Mouse (Mus musculus) layer of hippocampus, adult 9-10 months (tissue): ENCODE results near the gene Vmn1r236.

Experiments used
- DNase-seq: peaks from one replicate; pipeline ENCODE4 v3.0.0; 2022; ENCODE audit warnings: low spot score

Vmn1r236 gene

GRCm38 (mm10) chr17:21282642-21283041, at the start of gene Vmn1r236:
Gene Vmn1r236 (plus strand): TSS chr17:21282942.
- DNase-seq, result no peak

- DNase-seq, result no peak
Observed at GRCm38 (mm10) chr17:21256111-21256510, 26.6 kb upstream of the Vmn1r236 start, which contains the start of gene Vmn1r235. Gene Vmn1r235 (plus strand): TSS chr17:21256411.

- DNase-seq, result peak; percentile 84
Observed at GRCm38 (mm10) chr17:21272103-21272502, 10.6 kb upstream of the Vmn1r236 start.

GRCm38 (mm10) chr17:21284395-21284794, 1.7 kb downstream of the Vmn1r236 start:
- no peak for DNase-seq

- DNase-seq, result no peak
Observed at GRCm38 (mm10) chr17:21289695-21290094, 7.0 kb downstream of the Vmn1r236 start.

- no peak for DNase-seq
Observed at GRCm38 (mm10) chr17:21311565-21311964, 28.8 kb downstream of the Vmn1r236 start, which contains the start of gene Vmn1r237. Gene Vmn1r237 (plus strand): TSS chr17:21311865.
